Mouse (Mus musculus) mouse trophoblast stem cell (cell line): ENCODE data around the gene Col11a2.

Experiments used
- in situ Hi-C, 2 experiments: fragments of 300-500 bp; cut with MseI, MboI; formaldehyde crosslinking; loops; 2 replicates in 1 of 2; 3 replicates in 1 of 2; pipeline ENCODE4 v1.15.1; 2025

The Col11a2 gene

GRCm38 (mm10) chr17:34047404-34048050 is 8.3 kb downstream of the Col11a2 start:
- in situ Hi-C loops: no loop called here

- in situ Hi-C loops: no loop called here
Observed at GRCm38 (mm10) chr17:34057224-34057623, 18.0 kb downstream of the Col11a2 start.

GRCm38 (mm10) chr17:34068864-34069263 is 29.6 kb downstream of the Col11a2 start:
- in situ Hi-C loops: no loop called here

GRCm38 (mm10) chr17:34072091-34072490 is 32.9 kb downstream of the Col11a2 start:
- in situ Hi-C loops: loop anchor here (10.0 kb wide), 2 partner anchors 93 to 163 kb away; partner anchors contain the start of gene H2-Ob (in 1 of the 2)

- in situ Hi-C loops: loop anchor here (10.0 kb wide), 2 partner anchors 90 to 160 kb away; partner anchors contain the start of gene H2-Ob (in 1 of the 2)
Observed at GRCm38 (mm10) chr17:34075271-34075670, 36.0 kb downstream of the Col11a2 start.

- in situ Hi-C loops: loop anchor here (10.0 kb wide), 2 partner anchors 87 to 157 kb away; partner anchors contain the start of gene H2-Ob (in 1 of the 2)
Observed at GRCm38 (mm10) chr17:34077549-34077948, 38.3 kb downstream of the Col11a2 start.

GRCm38 (mm10) chr17:34078148-34078547 is 38.9 kb downstream of the Col11a2 start:
- in situ Hi-C loops: loop anchor here (10.0 kb wide), 2 partner anchors 87 to 157 kb away; partner anchors contain the start of gene H2-Ob (in 1 of the 2)

GRCm38 (mm10) chr17:34079002-34079401 is 39.8 kb downstream of the Col11a2 start:
- in situ Hi-C loops: loop anchor here (10.0 kb wide), 2 partner anchors 86 to 156 kb away; partner anchors contain the start of gene H2-Ob (in 1 of the 2)

- in situ Hi-C loops: loop anchor here (10.0 kb wide), 2 partner anchors 85 to 155 kb away; partner anchors contain the start of gene H2-Ob (in 1 of the 2)
Observed at GRCm38 (mm10) chr17:34079621-34080020, 40.4 kb downstream of the Col11a2 start.

GRCm38 (mm10) chr17:34083104-34083503 is 43.9 kb downstream of the Col11a2 start:
- in situ Hi-C loops: no loop called here

GRCm38 (mm10) chr17:34087386-34087785 is 48.1 kb downstream of the Col11a2 start:
- in situ Hi-C loops: no loop called here

GRCm38 (mm10) chr17:34088124-34088523 is 48.9 kb downstream of the Col11a2 start:
- in situ Hi-C loops: no loop called here

- in situ Hi-C loops: no loop called here
Observed at GRCm38 (mm10) chr17:34090923-34091322, 51.7 kb downstream of the Col11a2 start.

GRCm38 (mm10) chr17:34092197-34092875 is 53.1 kb downstream of the Col11a2 start, which contains the start of gene H2-Oa:
TSS of gene H2-Oa (plus strand) at chr17:34092340.
- in situ Hi-C loops: no loop called here

GRCm38 (mm10) chr17:34093199-34093874 is 54.1 kb downstream of the Col11a2 start:
- in situ Hi-C loops: no loop called here

GRCm38 (mm10) chr17:34094283-34095035 is 55.2 kb downstream of the Col11a2 start:
- in situ Hi-C loops: no loop called here

GRCm38 (mm10) chr17:34096497-34097010 is 57.3 kb downstream of the Col11a2 start:
- in situ Hi-C loops: no loop called here

GRCm38 (mm10) chr17:34097272-34097671 is 58.0 kb downstream of the Col11a2 start:
- in situ Hi-C loops: no loop called here

- in situ Hi-C loops: no loop called here
Observed at GRCm38 (mm10) chr17:34098709-34099479, 59.7 kb downstream of the Col11a2 start.

GRCm38 (mm10) chr17:34099531-34099930 is 60.3 kb downstream of the Col11a2 start:
- in situ Hi-C loops: no loop called here
